In genomic region chr9:70698090-70698489, GRCm38 (mm10) we compare ENCODE assay signal across 27 mouse cellular contexts. TPM values are rescaled to one million over a fixed set of nuclear protein-coding genes. Genes with fewer than 3 reads are reported as not detected.
DNase-seq lines count a peak whose midpoint lies in the region; ATAC-seq and TF ChIP-seq lines count a peak whose summit lies in the region.
"Had no signal": no experiment of that assay in that cellular context is flagged by ENCODE, and none has a peak within 500 bp of the region (broad histone marks: within the 10 kb centered on the region; RNA-seq: fewer than 3 reads in every experiment).

No protein-coding gene starts in this region.

- no peaks in the 10 kb centered on the region for H3K36me3 ChIP-seq in liver, embryonic 12.5 days
- no peaks in the 10 kb centered on the region; the same call in 1 of the 2 replicates for H3K36me3 ChIP-seq in liver, embryonic 14.5 days (replicated peaks; ENCODE audit: control insufficient read depth, insufficient read depth, low read depth)
- H3K36me3 ChIP-seq in liver, postnatal 0 days (replicated peaks; ENCODE audit: insufficient read depth, low read length): no peaks in the 10 kb centered on the region
- no peaks in the 10 kb centered on the region for H3K36me3 ChIP-seq in liver, embryonic 15.5 days (replicated peaks)
- H3K36me3 ChIP-seq in hindbrain, embryonic 11.5 days (ENCODE audit: control insufficient read depth, insufficient read depth, low read length): no peaks in the 10 kb centered on the region
- H3K36me3 ChIP-seq: embryonic facial prominence, embryonic 13.5 days; embryonic facial prominence, embryonic 15.5 days; forebrain, embryonic 10.5 days; forebrain, embryonic 12.5 days had no signal

- intact Hi-C loops in heart, postnatal 14 days (cut with DNase I): no loop called here

- no peak overlapping the region for H3K4me2 ChIP-seq in liver, embryonic 12.5 days
- H3K4me2 ChIP-seq in liver, embryonic 14.5 days (ENCODE audit: low read depth): 0 out of 2 replicates have a peak overlapping the region, but pooled peaks have one; percentile 9
- no peak overlapping the region for H3K4me2 ChIP-seq in liver, postnatal 0 days (ENCODE audit: low read depth, low read length)
- H3K4me2 ChIP-seq in liver, embryonic 15.5 days: no peak overlapping the region
- no peak overlapping the region for H3K4me2 ChIP-seq in hindbrain, embryonic 11.5 days (replicated peaks; ENCODE audit: low read depth, low read length)
- H3K4me2 ChIP-seq: embryonic facial prominence, embryonic 13.5 days; embryonic facial prominence, embryonic 15.5 days; forebrain, embryonic 12.5 days had no signal

- WGBS in liver, embryonic 12.5 days (ENCODE audit: insufficient replicate concordance): 15% methylated on average over 1 of the region's 1 CpGs
- whole genome bisulfite sequencing in liver, embryonic 14.5 days (ENCODE audit: insufficient replicate concordance): 5% methylated on average over 1 of the region's 1 CpGs
- 21% methylated on average over 1 of the region's 1 CpGs for WGBS in liver, postnatal 0 days (ENCODE audit: insufficient replicate concordance)
- WGBS in liver, embryonic 15.5 days (ENCODE audit: insufficient replicate concordance): 16% methylated on average over 1 of the region's 1 CpGs
- WGBS in hindbrain, embryonic 11.5 days: 93% methylated on average over 1 of the region's 1 CpGs

- ATAC-seq in liver, embryonic 12.5 days: peak; percentile 44; the same call in 1 of the 2 replicates
- ATAC-seq in liver, embryonic 14.5 days (ENCODE audit: insufficient read depth): no peak
- ATAC-seq in liver, postnatal 0 days: no peak
- no peak for ATAC-seq in liver, embryonic 15.5 days (ENCODE audit: insufficient read depth)
- peak; percentile 51; the same call in 1 of the 2 replicates for ATAC-seq in megakaryocyte-erythroid progenitor cell, adult 5-6 weeks (replicated peaks; ENCODE audit: low FRiP score, low TSS enrichment, poor library complexity, severe bottlenecking)
- ATAC-seq in hindbrain, embryonic 11.5 days (ENCODE audit: low FRiP score): no peak
- ATAC-seq: activated CD4-positive, CD25-positive, alpha-beta regulatory T cell, adult 4 months; forebrain, embryonic 14.5 days; forebrain, embryonic 16.5 days; Patski had no signal

- peak overlapping the region; percentile 59 for H3K27ac ChIP-seq in liver, embryonic 12.5 days
- H3K27ac ChIP-seq in liver, embryonic 14.5 days: no peak overlapping the region; the same call in 1 of the 2 replicates
- no peak overlapping the region for H3K27ac ChIP-seq in liver, postnatal 0 days (ENCODE audit: low read depth)
- H3K27ac ChIP-seq in liver, embryonic 15.5 days (replicated peaks): peak overlapping the region; percentile 22; the same call in 1 of the 2 replicates
- no peak overlapping the region for H3K27ac ChIP-seq in hindbrain, embryonic 11.5 days (ENCODE audit: low read depth, low read length)
- H3K27ac ChIP-seq: embryonic facial prominence, embryonic 13.5 days; embryonic facial prominence, embryonic 15.5 days; forebrain, embryonic 10.5 days; forebrain, embryonic 12.5 days had no signal

- TF ChIP-seq CTCF in liver, embryonic 14.5 days (IDR thresholded peaks at IDR 0.05; ENCODE audit: low read depth): no peak
- TF ChIP-seq CTCF in liver, postnatal 0 days (IDR thresholded peaks at IDR 0.05; ENCODE audit: low read depth): no peak

- H3K4me3 ChIP-seq in liver, embryonic 12.5 days: no peak overlapping the region
- no peak overlapping the region for H3K4me3 ChIP-seq in liver, embryonic 14.5 days (ENCODE audit: insufficient read depth in 1 of 2, low read depth in 2 of 2, low read length in 2 of 2)
- H3K4me3 ChIP-seq in liver, postnatal 0 days (ENCODE audit: low read depth, low read length): no peak overlapping the region
- H3K4me3 ChIP-seq in liver, embryonic 15.5 days (replicated peaks): no peak overlapping the region
- H3K4me3 ChIP-seq in hindbrain, embryonic 11.5 days (ENCODE audit: low read depth, low read length): no peak overlapping the region
- H3K4me3 ChIP-seq: embryonic facial prominence, embryonic 13.5 days; embryonic facial prominence, embryonic 15.5 days; erythroblast, embryonic 14.5 days; forebrain, embryonic 10.5 days; forebrain, embryonic 12.5 days had no signal

- peaks cover 75% of the 10 kb centered on the region for H3K4me1 ChIP-seq in liver, embryonic 12.5 days
- H3K4me1 ChIP-seq in liver, embryonic 14.5 days (replicated peaks; ENCODE audit: control insufficient read depth in 2 of 2, insufficient read depth in 2 of 2, low read length in 1 of 2): peaks cover 36 to 51% of the 10 kb centered on the region in 2 experiments
- H3K4me1 ChIP-seq in liver, postnatal 0 days (ENCODE audit: insufficient read depth): peaks cover 8% of the 10 kb centered on the region
- H3K4me1 ChIP-seq in liver, embryonic 15.5 days (replicated peaks): peaks cover 64% of the 10 kb centered on the region
- no peaks in the 10 kb centered on the region for H3K4me1 ChIP-seq in hindbrain, embryonic 11.5 days (replicated peaks; ENCODE audit: control insufficient read depth, insufficient read depth, low read length)
- H3K4me1 ChIP-seq: embryonic facial prominence, embryonic 15.5 days had no signal

- no peak for TF ChIP-seq EP300 in liver, embryonic 14.5 days (IDR thresholded peaks at IDR 0.05; ENCODE audit: low read depth)
- no peak for TF ChIP-seq EP300 in liver, postnatal 0 days (IDR thresholded peaks at IDR 0.05; ENCODE audit: low read depth)

- H3K27me3 ChIP-seq in liver, embryonic 12.5 days (replicated peaks): no peaks in the 10 kb centered on the region
- H3K27me3 ChIP-seq in liver, embryonic 14.5 days (ENCODE audit: control insufficient read depth, insufficient read depth, low read length): no peaks in the 10 kb centered on the region
- H3K27me3 ChIP-seq in liver, postnatal 0 days (ENCODE audit: insufficient read depth, low read length): no peaks in the 10 kb centered on the region
- H3K27me3 ChIP-seq in liver, embryonic 15.5 days: no peaks in the 10 kb centered on the region
- no peaks in the 10 kb centered on the region for H3K27me3 ChIP-seq in hindbrain, embryonic 11.5 days (ENCODE audit: control insufficient read depth, insufficient read depth, low read length)
- H3K27me3 ChIP-seq: embryonic facial prominence, embryonic 13.5 days; embryonic facial prominence, embryonic 15.5 days; forebrain, embryonic 12.5 days; Patski had no signal

- no peak for DNase-seq in liver
- DNase-seq in liver, embryonic 14.5 days (ENCODE audit: low read depth in 3 of 3, low spot score in 3 of 3): no peak
- no peak for DNase-seq in liver, postnatal 0 days
- no peak for DNase-seq in heart, postnatal 14 days
- DNase-seq in hindbrain, embryonic 11.5 days (ENCODE audit: low spot score): no peak
- DNase-seq: adrenal gland, adult 8-10 months; adrenal gland, postnatal 25 days; cerebellum, adult 11 months; cerebellum, adult 18-20 months; cerebellum, adult 8-10 months; cerebellum, adult 9-11 months; cerebellum, postnatal 14 days; cerebellum, postnatal 36 days; embryo, embryonic 11 days had no signal

- no peak overlapping the region for H3K9ac ChIP-seq in liver, embryonic 12.5 days
- no peak overlapping the region for H3K9ac ChIP-seq in liver, embryonic 14.5 days (replicated peaks)
- H3K9ac ChIP-seq in liver, postnatal 0 days (replicated peaks): no peak overlapping the region
- H3K9ac ChIP-seq in liver, embryonic 15.5 days: no peak overlapping the region
- no peak overlapping the region for H3K9ac ChIP-seq in hindbrain, embryonic 11.5 days (ENCODE audit: low read depth, low read length)
- H3K9ac ChIP-seq: embryonic facial prominence, embryonic 13.5 days; embryonic facial prominence, embryonic 15.5 days; forebrain, embryonic 12.5 days had no signal

- H3K9me3 ChIP-seq in liver, embryonic 12.5 days (replicated peaks): no peaks in the 10 kb centered on the region
- H3K9me3 ChIP-seq in liver, embryonic 14.5 days (ENCODE audit: control insufficient read depth, low read length): no peaks in the 10 kb centered on the region
- H3K9me3 ChIP-seq in liver, postnatal 0 days (ENCODE audit: low read length): no peaks in the 10 kb centered on the region
- H3K9me3 ChIP-seq in liver, embryonic 15.5 days (replicated peaks): no peaks in the 10 kb centered on the region
- no peaks in the 10 kb centered on the region for H3K9me3 ChIP-seq in hindbrain, embryonic 11.5 days (ENCODE audit: control insufficient read depth, low read length)
- H3K9me3 ChIP-seq: embryonic facial prominence, embryonic 13.5 days; embryonic facial prominence, embryonic 15.5 days; forebrain, embryonic 10.5 days; forebrain, embryonic 12.5 days had no signal

RNA-seq across cellular contexts. Expression of gene Adam10, which starts 19.3 kb away (rescaled TPM):
- 101 and 107 TPM in 2 replicates for polyA plus RNA-seq in liver, embryonic 12.5 days (2016; fragmentation: Nextera tagmentation; extraction: Ambion mirVana)
- 27.6 and 37.2 TPM in 2 replicates for polyA plus RNA-seq in liver, embryonic 14.5 days (2012; rRNA removed)
- polyA plus RNA-seq in liver, embryonic 14.5 days (2014; fragmentation: Nextera tagmentation; extraction: Ambion mirVana): 55.2 and 61.5 TPM in 2 replicates
- 30.3 and 36.7 TPM in 2 replicates for polyA plus RNA-seq in liver, postnatal 0 days (2015; fragmentation: Nextera tagmentation; extraction: Ambion mirVana)
- 71.4 and 71.9 TPM in 2 replicates for polyA plus RNA-seq in liver, embryonic 15.5 days (2015; fragmentation: Nextera tagmentation; extraction: Ambion mirVana)
- 88.3 and 96.4 TPM in 2 replicates for total RNA-seq in megakaryocyte-erythroid progenitor cell, adult 5-6 weeks (2014; fragmentation: Nextera tagmentation)
- total RNA-seq in megakaryocyte-erythroid progenitor cell, adult 5-6 weeks (2017): 56.0 and 79.3 TPM in 2 replicates
- 10 to 100 TPM; 56.1 to 56.4 TPM for total RNA-seq in heart, postnatal 14 days (2021)
- polyA plus RNA-seq in hindbrain, embryonic 11.5 days (2014; fragmentation: Nextera tagmentation; extraction: Ambion mirVana): 64.9 and 65.5 TPM in 2 replicates

RNA-seq across cellular contexts. Expression of gene Mindy2, which starts 41.1 kb away (rescaled TPM):
- polyA plus RNA-seq in liver, embryonic 12.5 days (2016; fragmentation: Nextera tagmentation; extraction: Ambion mirVana): 28.9 and 29.6 TPM in 2 replicates
- 5.2 and 7.8 TPM in 2 replicates for polyA plus RNA-seq in liver, embryonic 14.5 days (2012; rRNA removed)
- polyA plus RNA-seq in liver, embryonic 14.5 days (2014; fragmentation: Nextera tagmentation; extraction: Ambion mirVana): 13.7 and 15.3 TPM in 2 replicates
- 8.2 and 9.0 TPM in 2 replicates for polyA plus RNA-seq in liver, postnatal 0 days (2015; fragmentation: Nextera tagmentation; extraction: Ambion mirVana)
- 18.5 and 20.1 TPM in 2 replicates for polyA plus RNA-seq in liver, embryonic 15.5 days (2015; fragmentation: Nextera tagmentation; extraction: Ambion mirVana)
- 13.0 and 13.6 TPM in 2 replicates for total RNA-seq in megakaryocyte-erythroid progenitor cell, adult 5-6 weeks (2014; fragmentation: Nextera tagmentation)
- total RNA-seq in megakaryocyte-erythroid progenitor cell, adult 5-6 weeks (2017): 14.2 and 16.0 TPM in 2 replicates
- 10 to 100 TPM; 34.7 to 35.0 TPM for total RNA-seq in heart, postnatal 14 days (2021)
- 11.1 and 14.2 TPM in 2 replicates for polyA plus RNA-seq in hindbrain, embryonic 11.5 days (2014; fragmentation: Nextera tagmentation; extraction: Ambion mirVana)

RNA-seq across cellular contexts. Expression of gene Gm10642, which starts 42.0 kb away (rescaled TPM):
- 1.5 and 1.6 TPM in 2 replicates for polyA plus RNA-seq in liver, embryonic 12.5 days (2016; fragmentation: Nextera tagmentation; extraction: Ambion mirVana)
- 0.47 and 0.50 TPM in 2 replicates for polyA plus RNA-seq in liver, embryonic 14.5 days (2012; rRNA removed)
- polyA plus RNA-seq in liver, embryonic 14.5 days (2014; fragmentation: Nextera tagmentation; extraction: Ambion mirVana): 0.66 and 0.86 TPM in 2 replicates
- 2.6 and 3.0 TPM in 2 replicates for polyA plus RNA-seq in liver, postnatal 0 days (2015; fragmentation: Nextera tagmentation; extraction: Ambion mirVana)
- 1.4 TPM in 2 replicates for polyA plus RNA-seq in liver, embryonic 15.5 days (2015; fragmentation: Nextera tagmentation; extraction: Ambion mirVana)
- total RNA-seq in megakaryocyte-erythroid progenitor cell, adult 5-6 weeks (2014; fragmentation: Nextera tagmentation): 0.59 TPM in 1 of 2 replicates, not detected in the other
- total RNA-seq in megakaryocyte-erythroid progenitor cell, adult 5-6 weeks (2017): 0.89 TPM in 1 of 2 replicates, not detected in the other
- total RNA-seq in heart, postnatal 14 days (2021): under 1 TPM; 0.45 to 0.56 TPM
- polyA plus RNA-seq in hindbrain, embryonic 11.5 days (2014; fragmentation: Nextera tagmentation; extraction: Ambion mirVana): 0.39 and 0.62 TPM in 2 replicates
- total RNA-seq: common myeloid progenitor, adult 5-6 weeks had no signal

Comparison
In these comparisons a context has a peak if more than half of its experiments do, and no peak if none do; other contexts are left out.
1. ATAC-seq: peak in liver, embryonic 12.5 days (single experiment) and megakaryocyte-erythroid progenitor cell, adult 5-6 weeks (single experiment); none in liver, embryonic 14.5 days (single experiment), liver, postnatal 0 days (single experiment), liver, embryonic 15.5 days (single experiment) and hindbrain, embryonic 11.5 days (single experiment).
2. H3K27ac ChIP-seq: peak in liver, embryonic 12.5 days (single experiment) and liver, embryonic 15.5 days (single experiment); none in liver, embryonic 14.5 days (single experiment), liver, postnatal 0 days (single experiment) and hindbrain, embryonic 11.5 days (single experiment).